Mouse (Mus musculus) bone marrow, adult 2 months (tissue): ENCODE measurements around the gene Emilin2. TPM values are rescaled to one million over a fixed set of nuclear protein-coding genes. Genes with fewer than 3 reads are reported as not detected.
A peak's percentile ranks its signal among the peaks of the same experiment; 100 is the strongest.

ENCODE experiments used
- H3K27ac ChIP-seq: fragments of 200-500 bp; 2 replicates; pipeline ENCODE4 v1.5.1; 2012; ENCODE audit warnings: low read depth, mild to moderate bottlenecking, control low read depth, inconsistent platforms, low read length; ENCODE audit not compliant: control insufficient read depth, poor library complexity, insufficient read depth
- H3K4me1 ChIP-seq: fragments of 200-500 bp; 2 replicates; pipeline ENCODE4 v1.6.1; 2011; ENCODE audit warnings: low read length; ENCODE audit not compliant: control insufficient read depth, insufficient read depth
- H3K4me3 ChIP-seq: fragments of 200-500 bp; replicated peaks from 2 replicates; pipeline ENCODE3; 2011; ENCODE audit warnings: mild to moderate bottlenecking, low read depth, low read length, control low read depth; ENCODE audit not compliant: control insufficient read depth
- CTCF ChIP-seq: fragments of 200-500 bp; IDR thresholded peaks from 2 replicates; pipeline ENCODE4 v1.5.1; 2011; ENCODE audit warnings: low read length, control low read depth; ENCODE audit not compliant: control insufficient read depth, insufficient read depth
- POLR2A ChIP-seq: fragments of 200-500 bp; IDR thresholded peaks from 2 replicates; pipeline ENCODE4 v1.6.1; 2011; ENCODE audit warnings: low read depth, mild to moderate bottlenecking, control low read depth, low read length, borderline replicate concordance; ENCODE audit not compliant: control insufficient read depth
- WGBS: fragments of 180-500 bp; shearing (Covaris S2); methylation state at CpG from one replicate; pipeline ENCODE4 v1.1.7; 2018; 5-methylcytosine and 5-hydroxymethylcytosine counted together
- polyA plus RNA-seq: library from polyadenylated mRNA; stranded (reverse); fragments of >200 nt; gene quantifications from 2 replicates; pipeline ENCODE4 v1.2.4, GENCODE M21; 2011; ENCODE audit warnings: low replicate concordance; ENCODE audit not compliant: missing spikeins, insufficient read depth, insufficient read length

Gene Emilin2
- polyA plus RNA-seq, 1 experiment = 38.7 TPM

DNA sequence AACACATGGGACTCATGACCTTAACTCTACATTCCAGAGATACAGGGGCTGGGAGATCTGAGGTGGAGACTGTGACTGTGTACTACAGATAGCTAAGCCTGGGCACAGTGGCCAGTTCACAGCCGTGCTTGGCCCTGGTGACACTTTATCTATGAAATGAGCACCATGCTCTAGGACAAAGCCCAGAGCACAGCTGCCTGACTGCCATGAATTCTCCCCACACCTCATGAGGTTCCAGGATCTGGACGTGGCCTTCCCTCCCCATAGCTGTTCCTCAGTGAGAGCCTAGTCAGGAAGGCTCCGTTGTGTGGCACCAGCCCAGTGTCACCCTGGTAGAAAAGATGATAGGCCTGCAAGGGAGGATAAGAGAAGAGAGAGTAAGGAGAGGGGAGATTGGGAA, 43.2 kb downstream of the Emilin2 start:
- Histone ChIP-seq H3K4me3 (no peak overlapping the region), H3K4me1 (peaks cover 5% of the 10 kb centered on the region), H3K27ac (peak overlapping the region; percentile 46)
- 58% methylated on average over 3 of the region's 3 CpGs for WGBS
- TF ChIP-seq CTCF (no peak), POLR2A (no peak)

DNA sequence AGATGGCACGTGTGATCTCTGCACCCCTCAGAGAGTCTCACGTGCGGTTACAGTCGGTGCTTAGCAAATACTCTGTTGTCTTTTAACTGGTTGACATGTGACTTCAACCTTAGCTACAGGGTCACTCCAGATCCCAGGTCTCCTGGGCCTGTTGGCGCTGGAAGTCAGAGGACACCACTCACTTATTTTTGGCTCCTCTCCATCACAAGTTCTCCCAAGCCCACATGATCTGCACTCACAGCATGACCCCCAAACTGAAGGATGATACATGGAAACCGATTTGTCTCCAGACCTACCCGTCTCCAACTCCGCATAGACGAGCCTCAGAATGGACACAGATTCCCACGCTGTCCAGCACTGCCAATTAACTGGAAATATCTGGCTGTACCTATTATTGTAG, 43.6 kb downstream of the Emilin2 start:
- 73% methylated on average over 10 of the region's 10 CpGs for whole genome bisulfite sequencing
- TF ChIP-seq POLR2A = no peak
- TF ChIP-seq CTCF = no peak
- Histone ChIP-seq H3K27ac (peak overlapping the region; percentile 81), H3K4me3 (peak overlapping the region; percentile 65), H3K4me1 (peaks cover 7% of the 10 kb centered on the region)

DNA sequence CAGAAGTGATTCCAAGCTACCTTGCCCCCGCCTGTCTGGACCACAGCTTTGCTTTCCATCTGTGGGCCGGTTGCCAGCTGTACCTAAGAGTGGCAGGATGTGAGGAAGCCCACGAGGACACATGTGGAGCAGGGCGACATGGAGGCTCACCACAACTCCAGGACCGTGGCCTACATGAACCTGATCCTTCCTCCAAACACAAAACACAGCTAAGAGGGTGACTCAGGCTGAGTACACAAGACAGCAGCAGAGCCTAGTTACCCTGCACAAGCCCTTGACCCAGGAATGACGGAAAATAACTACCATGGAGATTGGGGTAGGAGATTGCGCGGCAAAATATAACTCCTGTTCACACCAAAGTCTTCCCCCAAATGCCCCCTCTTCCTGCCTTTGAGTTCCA, 44.4 kb downstream of the Emilin2 start:
- 61% methylated on average over 8 of the region's 8 CpGs for WGBS
- TF ChIP-seq CTCF = no peak
- TF ChIP-seq POLR2A = no peak
- peaks cover 9% of the 10 kb centered on the region for H3K4me1 ChIP-seq
- peak overlapping the region; percentile 55 for H3K4me3 ChIP-seq
- H3K27ac ChIP-seq = peak overlapping the region; percentile 22

DNA sequence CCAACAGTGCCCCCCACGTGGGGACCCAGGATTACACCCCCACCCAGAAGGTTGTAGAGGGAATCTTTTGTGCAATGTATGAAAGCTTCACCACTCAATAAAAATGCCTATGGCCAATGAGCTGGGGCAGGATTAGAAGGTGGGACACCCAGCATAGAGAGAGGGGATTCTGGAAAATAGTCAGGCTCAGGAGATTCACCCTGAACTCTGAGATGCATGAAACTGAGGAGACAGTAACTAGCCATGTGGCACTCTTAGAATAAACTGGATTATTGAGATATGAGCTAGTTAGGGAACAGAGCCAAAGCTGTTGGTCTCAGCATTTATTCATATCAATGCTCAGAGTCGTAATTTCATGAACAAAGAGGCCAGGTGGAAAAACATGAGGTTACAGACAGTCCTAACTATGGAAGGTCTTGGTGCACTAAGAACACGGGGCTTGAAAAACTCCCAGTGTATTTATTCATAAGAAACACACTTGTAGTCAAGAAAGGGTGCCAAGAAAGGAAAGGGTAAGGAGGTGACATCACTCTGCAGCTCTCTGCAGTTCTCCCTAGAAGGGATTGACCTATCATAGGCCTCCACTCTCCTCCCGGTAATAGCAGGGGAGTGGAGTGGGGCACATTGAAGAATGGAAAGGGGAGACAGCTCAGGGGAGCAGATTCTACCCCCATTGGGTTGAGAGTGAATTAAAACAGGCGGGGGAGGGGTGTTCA, 46.3 kb downstream of the Emilin2 start:
- TF ChIP-seq POLR2A = no peak
- TF ChIP-seq CTCF = no peak
- Histone ChIP-seq H3K4me1 (peaks cover 11% of the 10 kb centered on the region), H3K27ac (peak overlapping the region; percentile 69), H3K4me3 (no peak overlapping the region)
- 39% methylated on average over 5 of the region's 5 CpGs for WGBS

DNA sequence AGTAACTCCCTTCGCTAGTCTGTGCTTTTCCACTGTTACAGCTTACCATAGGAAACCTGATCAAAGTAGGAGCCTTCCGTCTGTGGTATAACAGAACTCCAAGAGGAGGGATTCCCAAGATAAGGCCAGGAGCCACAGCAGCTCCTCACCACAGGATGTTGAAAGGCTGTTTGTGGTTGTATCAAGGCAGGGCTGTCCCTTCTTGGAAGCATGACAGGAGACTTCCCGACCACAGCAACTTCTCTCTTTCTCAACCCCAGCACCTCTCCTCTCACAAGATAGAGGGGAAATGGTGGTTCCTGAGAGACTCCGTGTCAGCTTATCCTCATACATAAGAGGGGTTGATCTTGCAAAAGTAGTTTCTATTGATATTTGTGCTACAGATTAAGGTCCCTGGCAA, 47.0 kb downstream of the Emilin2 start:
- WGBS = 4% methylated on average over 4 of the region's 4 CpGs
- Histone ChIP-seq H3K4me1 (peaks cover 11% of the 10 kb centered on the region), H3K27ac (peak overlapping the region; percentile 69), H3K4me3 (no peak overlapping the region)
- no peak for TF ChIP-seq POLR2A
- no peak for TF ChIP-seq CTCF

DNA sequence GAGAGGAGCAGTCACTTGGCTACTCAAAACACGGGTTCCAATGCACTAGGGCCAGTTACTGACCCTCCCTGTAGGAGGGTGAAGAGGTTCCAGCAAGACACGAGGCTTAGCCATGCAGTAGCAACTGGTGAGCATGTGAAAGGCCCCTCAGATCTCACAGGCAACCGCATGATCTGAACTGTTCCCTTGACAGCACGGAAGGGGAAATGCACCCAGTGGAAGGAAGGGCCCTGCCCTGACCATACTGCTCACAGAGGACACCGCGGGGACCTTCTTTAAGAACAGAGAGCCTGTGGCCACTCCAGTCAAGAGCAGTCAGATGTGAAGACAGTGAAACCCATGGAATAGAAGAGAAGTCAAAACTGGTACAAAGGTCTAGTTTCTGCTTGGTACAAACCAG, 48.6 kb downstream of the Emilin2 start:
- TF ChIP-seq POLR2A (no peak), CTCF (no peak)
- Histone ChIP-seq H3K4me1 (peaks cover 13% of the 10 kb centered on the region), H3K27ac (peak overlapping the region; percentile 41), H3K4me3 (no peak overlapping the region)
- WGBS = 5% methylated on average over 6 of the region's 6 CpGs

DNA sequence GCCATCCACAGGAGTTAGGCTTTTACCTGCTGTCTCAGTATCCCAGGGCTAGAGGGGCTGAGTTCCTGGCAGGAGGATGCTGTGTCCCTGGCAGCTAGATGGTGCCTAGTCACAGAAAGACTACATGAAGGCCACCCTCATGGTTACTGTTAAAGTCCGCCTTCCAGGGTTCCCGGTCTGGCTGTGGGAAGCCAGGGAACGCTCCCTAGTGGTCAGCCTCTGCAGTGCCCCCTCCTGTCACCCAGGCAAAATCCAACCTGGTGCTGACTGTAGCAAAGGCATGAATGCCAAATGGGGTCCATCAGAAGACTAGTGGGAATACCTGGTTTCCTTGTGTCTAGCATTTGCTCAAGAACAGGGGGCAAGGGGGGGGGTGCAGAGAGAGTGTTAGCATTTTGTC, 51.1 kb downstream of the Emilin2 start:
- Histone ChIP-seq H3K27ac (peak overlapping the region; percentile 45), H3K4me1 (peaks cover 13% of the 10 kb centered on the region), H3K4me3 (no peak overlapping the region)
- 80% methylated on average over 3 of the region's 3 CpGs for WGBS
- TF ChIP-seq POLR2A = no peak
- no peak for TF ChIP-seq CTCF

DNA sequence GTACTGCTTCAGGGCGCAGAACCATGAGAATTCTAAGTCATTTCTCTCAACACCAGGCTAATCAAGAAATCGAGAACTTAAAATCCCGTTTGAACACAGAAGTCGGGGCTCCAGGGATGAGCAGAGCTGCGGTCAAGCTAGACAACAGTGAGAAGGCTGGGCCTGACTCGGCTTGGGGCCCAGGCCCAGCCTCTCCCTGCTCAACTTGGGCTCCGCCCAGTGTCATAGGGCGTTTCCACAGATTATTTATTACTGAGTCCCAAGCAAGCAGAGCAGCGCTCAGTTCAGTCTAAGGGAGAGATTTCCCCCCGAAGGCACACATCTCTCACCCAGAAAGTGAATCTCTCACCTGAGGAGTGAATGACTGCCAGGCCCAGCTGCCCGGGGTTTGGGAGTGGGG, 52.1 kb downstream of the Emilin2 start:
- 39% methylated on average over 11 of the region's 11 CpGs for WGBS
- Histone ChIP-seq H3K27ac (peak overlapping the region; percentile 56), H3K4me1 (peaks cover 13% of the 10 kb centered on the region), H3K4me3 (no peak overlapping the region)
- TF ChIP-seq POLR2A = no peak
- TF ChIP-seq CTCF = no peak

DNA sequence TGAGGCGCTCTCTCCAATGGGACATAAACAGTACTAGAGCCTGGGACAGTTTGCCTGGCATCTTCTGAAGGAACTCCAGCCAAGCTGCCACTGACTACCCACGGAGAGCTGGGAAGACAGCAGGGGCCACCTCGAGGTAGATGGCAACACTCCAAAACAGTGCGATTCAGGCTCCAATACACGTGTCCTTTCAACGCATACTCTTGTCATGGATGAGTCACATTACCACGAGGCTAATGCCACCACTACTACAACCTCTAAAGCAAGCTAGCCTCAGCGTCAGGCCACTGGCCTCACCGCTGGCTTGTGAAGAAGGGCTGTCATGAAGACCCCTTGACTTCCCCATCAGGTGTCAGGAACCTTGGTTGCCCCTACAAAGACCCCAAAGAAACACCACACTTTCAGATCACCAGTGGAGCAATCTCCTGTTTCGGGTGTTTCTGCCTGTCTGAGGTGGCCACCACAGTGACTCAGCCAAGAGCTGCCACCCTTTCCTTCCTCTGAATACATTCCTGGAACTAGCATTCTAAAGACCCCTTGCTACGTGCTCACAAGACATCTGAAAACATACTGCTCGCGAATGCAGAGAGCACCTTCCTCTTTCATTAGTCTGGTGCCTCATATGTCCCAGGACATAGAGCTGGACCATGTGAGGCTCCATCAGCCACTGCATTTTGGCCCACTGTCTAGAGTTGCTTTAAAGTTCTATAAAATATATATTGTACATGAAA, 54.8 kb downstream of the Emilin2 start:
- WGBS = 25% methylated on average over 13 of the region's 13 CpGs
- H3K4me3 ChIP-seq = no peak overlapping the region
- TF ChIP-seq POLR2A = no peak
- no peak for TF ChIP-seq CTCF
- H3K27ac ChIP-seq = peak overlapping the region; percentile 31
- peaks cover 4% of the 10 kb centered on the region; the same call in 1 of the 2 replicates for H3K4me1 ChIP-seq
